13 mouse cellular contexts compared by ENCODE assay signal in genomic region chr9:108120671-108121070, GRCm38 (mm10). TPM values are rescaled to one million over a fixed set of nuclear protein-coding genes. Genes with fewer than 3 reads are reported as not detected.
DNase-seq lines count a peak whose midpoint lies in the region; ATAC-seq lines count a peak whose summit lies in the region.
"Had no signal": no experiment of that assay in that cellular context is flagged by ENCODE, and none has a peak within 500 bp of the region (broad histone marks: within the 10 kb centered on the region; RNA-seq: fewer than 3 reads in every experiment).

No protein-coding gene starts in this region.

- H3K4me2 ChIP-seq in heart, embryonic 16.5 days (ENCODE audit: low read depth, low read length), result no peak overlapping the region
- H3K4me2 ChIP-seq in neural tube, embryonic 15.5 days, result no peak overlapping the region
- H3K4me2 ChIP-seq: forebrain, embryonic 15.5 days; limb, embryonic 13.5 days; midbrain, embryonic 12.5 days had no signal

- no peak for DNase-seq in heart, postnatal 10 days
- peak; percentile 44 for DNase-seq in CD4-positive helper T cell, adult 2 months (ENCODE audit: low read depth, low spot score)
- peak; percentile 63 to 79 for DNase-seq in monocyte, adult 2 months (ENCODE audit: low read depth in 1 of 2, low spot score in 2 of 2)
- DNase-seq in urinary bladder, adult 2 months (ENCODE audit: low spot score), result no peak
- no peak for DNase-seq in adrenal gland, postnatal 10 days
- DNase-seq: thymus, adult 18-20 months had no signal

- no peak overlapping the region for H3K4me3 ChIP-seq in heart, embryonic 16.5 days (ENCODE audit: low read length)
- H3K4me3 ChIP-seq in neural tube, embryonic 15.5 days (replicated peaks), result no peak overlapping the region
- H3K4me3 ChIP-seq: forebrain, embryonic 15.5 days; limb, embryonic 13.5 days; midbrain, embryonic 12.5 days had no signal

- intact Hi-C loops in heart, postnatal 10 days (cut with DNase I), result no loop called here

- no peak for ATAC-seq in heart, embryonic 16.5 days (replicated peaks; ENCODE audit: extremely low read depth, insufficient read depth, low FRiP score)
- ATAC-seq in common myeloid progenitor, adult 5-6 weeks (replicated peaks; ENCODE audit: low read depth, poor library complexity, severe bottlenecking), result peak; percentile 87
- no peak for ATAC-seq in neural tube, embryonic 15.5 days (ENCODE audit: low FRiP score)
- ATAC-seq: forebrain, embryonic 15.5 days had no signal

- no peaks in the 10 kb centered on the region for H3K36me3 ChIP-seq in heart, embryonic 16.5 days (ENCODE audit: control insufficient read depth, insufficient read depth)
- peaks cover 30% of the 10 kb centered on the region for H3K36me3 ChIP-seq in neural tube, embryonic 15.5 days
- H3K36me3 ChIP-seq: limb, embryonic 13.5 days had no signal

- H3K9me3 ChIP-seq in heart, embryonic 16.5 days (replicated peaks; ENCODE audit: control insufficient read depth, low read length), result no peaks in the 10 kb centered on the region
- no peaks in the 10 kb centered on the region for H3K9me3 ChIP-seq in neural tube, embryonic 15.5 days (replicated peaks)
- H3K9me3 ChIP-seq: forebrain, embryonic 15.5 days; limb, embryonic 13.5 days; midbrain, embryonic 12.5 days had no signal

- WGBS in heart, embryonic 16.5 days, result 87% methylated on average over 8 of the region's 8 CpGs
- WGBS in neural tube, embryonic 15.5 days, result 92% methylated on average over 8 of the region's 8 CpGs

- peaks cover 15% of the 10 kb centered on the region for H3K4me1 ChIP-seq in heart, embryonic 16.5 days (ENCODE audit: control insufficient read depth, insufficient read depth, low read length)
- no peaks in the 10 kb centered on the region; the same call in 1 of the 2 replicates for H3K4me1 ChIP-seq in neural tube, embryonic 15.5 days
- H3K4me1 ChIP-seq: forebrain, embryonic 15.5 days had no signal

- peak overlapping the region; percentile 84 for H3K27ac ChIP-seq in heart, embryonic 16.5 days (ENCODE audit: low read length)
- H3K27ac ChIP-seq in neural tube, embryonic 15.5 days (replicated peaks), result no peak overlapping the region
- H3K27ac ChIP-seq: forebrain, embryonic 15.5 days; limb, embryonic 13.5 days; midbrain, embryonic 12.5 days had no signal

- no peak overlapping the region for H3K9ac ChIP-seq in heart, embryonic 16.5 days (ENCODE audit: low read length)
- no peak overlapping the region for H3K9ac ChIP-seq in neural tube, embryonic 15.5 days (replicated peaks)
- H3K9ac ChIP-seq: forebrain, embryonic 15.5 days; limb, embryonic 13.5 days; midbrain, embryonic 12.5 days had no signal

- no peaks in the 10 kb centered on the region for H3K27me3 ChIP-seq in heart, embryonic 16.5 days (ENCODE audit: control insufficient read depth, insufficient read depth, low read length)
- no peaks in the 10 kb centered on the region for H3K27me3 ChIP-seq in neural tube, embryonic 15.5 days (replicated peaks)
- H3K27me3 ChIP-seq: forebrain, embryonic 15.5 days had no signal

RNA-seq across cellular contexts. Expression of gene Apeh, which starts 26.3 kb away (rescaled TPM):
- polyA plus RNA-seq in heart, embryonic 16.5 days (2015; fragmentation: Nextera tagmentation; extraction: Ambion mirVana), result 54.5 and 57.0 TPM in 2 replicates
- 10 to 100 TPM; 44.6 to 53.1 TPM for total RNA-seq in heart, postnatal 10 days (2021)
- total RNA-seq in common myeloid progenitor, adult 5-6 weeks (2017), result 60.8 and 79.3 TPM in 2 replicates
- 52.3 and 53.5 TPM in 2 replicates for polyA plus RNA-seq in neural tube, embryonic 15.5 days (2015; fragmentation: Nextera tagmentation; extraction: Ambion mirVana)
- 58.4 and 64.1 TPM in 2 replicates for polyA plus RNA-seq in urinary bladder, adult 2 months (2012; rRNA removed)
- total RNA-seq in adrenal gland, postnatal 10 days (2021), result 10 to 100 TPM; 72.2 to 81.8 TPM

RNA-seq across cellular contexts. Expression of gene Rnf123, which starts 37.5 kb away (rescaled TPM):
- 31.3 and 34.7 TPM in 2 replicates for polyA plus RNA-seq in heart, embryonic 16.5 days (2015; fragmentation: Nextera tagmentation; extraction: Ambion mirVana)
- 10 to 100 TPM; 62.5 to 83.1 TPM for total RNA-seq in heart, postnatal 10 days (2021)
- 25.7 and 26.2 TPM in 2 replicates for total RNA-seq in common myeloid progenitor, adult 5-6 weeks (2017)
- polyA plus RNA-seq in neural tube, embryonic 15.5 days (2015; fragmentation: Nextera tagmentation; extraction: Ambion mirVana), result 44.3 and 51.6 TPM in 2 replicates
- 54.6 and 60.6 TPM in 2 replicates for polyA plus RNA-seq in urinary bladder, adult 2 months (2012; rRNA removed)
- 10 to 100 TPM; 54.3 to 71.9 TPM for total RNA-seq in adrenal gland, postnatal 10 days (2021)

RNA-seq across cellular contexts. Expression of gene Mst1, which starts 40.4 kb away (rescaled TPM):
- 0.44 and 0.53 TPM in 2 replicates for polyA plus RNA-seq in heart, embryonic 16.5 days (2015; fragmentation: Nextera tagmentation; extraction: Ambion mirVana)
- not detected for total RNA-seq in heart, postnatal 10 days (2021)
- total RNA-seq in common myeloid progenitor, adult 5-6 weeks (2017), result not detected in 2 replicates
- polyA plus RNA-seq in neural tube, embryonic 15.5 days (2015; fragmentation: Nextera tagmentation; extraction: Ambion mirVana), result 0.50 TPM in 1 of 2 replicates, not detected in the other
- 5.6 and 6.2 TPM in 2 replicates for polyA plus RNA-seq in urinary bladder, adult 2 months (2012; rRNA removed)
- total RNA-seq in adrenal gland, postnatal 10 days (2021), result 10 to 100 TPM; 12.8 to 28.1 TPM
- polyA plus RNA-seq: forebrain, embryonic 15.5 days; heart, embryonic 14.5 days had no signal

Comparison
In these comparisons a context has a peak if more than half of its experiments do, and no peak if none do; other contexts are left out.
1. DNase-seq: peak in CD4-positive helper T cell, adult 2 months (single experiment) and monocyte, adult 2 months (2 of 2); none in heart, postnatal 10 days (0 of 2), urinary bladder, adult 2 months (single experiment) and adrenal gland, postnatal 10 days (single experiment).
2. RNA of gene Mst1, which starts 40.4 kb away (total RNA-seq): 12.8 to 28.1 TPM in adrenal gland, postnatal 10 days; not detected in heart, postnatal 10 days and not detected in common myeloid progenitor, adult 5-6 weeks; every median in the first group is over 10 times any median in the second.